Mouse (Mus musculus) midbrain, embryonic 14.5 days (tissue): ENCODE data around the gene Arglu1. TPM values are rescaled to one million over a fixed set of nuclear protein-coding genes. Genes with fewer than 3 reads are reported as not detected.

Experiments
- ATAC-seq: fragments of 200-750 bp; cut with Nextera tagmentation; 2 replicates; pipeline ENCODE4 v1.8.0; 2017; ENCODE audit warnings: moderate number of reproducible peaks, moderate library complexity; ENCODE audit not compliant: low FRiP score, low TSS enrichment
- DNase-seq: peaks from one replicate; pipeline ENCODE4 v3.0.0-alpha.2; 2015
- H3K27ac ChIP-seq: fragments of 300-500 bp; sonication (generic); replicated peaks from 2 replicates; pipeline ENCODE4 v1.5.1; 2014; ENCODE audit warnings: mild to moderate bottlenecking, low read depth, low read length, moderate library complexity
- H3K27me3 ChIP-seq: fragments of 300-500 bp; sonication (generic); 2 replicates; pipeline ENCODE4 v1.6.1; 2014; ENCODE audit warnings: low read length, control low read depth, mixed read lengths; ENCODE audit not compliant: control insufficient read depth, insufficient read depth
- H3K36me3 ChIP-seq: fragments of 300-500 bp; sonication (generic); 2 replicates; pipeline ENCODE4 v1.6.1; 2014; ENCODE audit warnings: low read length, control low read depth; ENCODE audit not compliant: control insufficient read depth, insufficient read depth
- H3K4me1 ChIP-seq: fragments of 300-500 bp; sonication (generic); 2 replicates; pipeline ENCODE4 v1.6.1; 2014; ENCODE audit warnings: mild to moderate bottlenecking, antibody characterized with exemption, low read length, control low read depth; ENCODE audit not compliant: control insufficient read depth, insufficient read depth
- H3K4me2 ChIP-seq: fragments of 300-500 bp; sonication (generic); 2 replicates; pipeline ENCODE4 v1.6.1; 2014; ENCODE audit warnings: mild to moderate bottlenecking, low read length, moderate library complexity
- H3K4me3 ChIP-seq: fragments of 300-500 bp; sonication (generic); replicated peaks from 2 replicates; pipeline ENCODE4 v1.5.1; 2014; ENCODE audit warnings: low read depth, low read length
- H3K9ac ChIP-seq: fragments of 300-500 bp; sonication (generic); replicated peaks from 2 replicates; pipeline ENCODE4 v1.6.1; 2014; ENCODE audit warnings: mild to moderate bottlenecking, low read length, moderate library complexity
- H3K9me3 ChIP-seq: fragments of 300-500 bp; sonication (generic); 2 replicates; pipeline ENCODE4 v1.6.1; 2016; ENCODE audit warnings: low read length, control low read depth, mixed read lengths; ENCODE audit not compliant: control insufficient read depth
- WGBS: fragments of 180-500 bp; shearing (Covaris S2); extraction: QIAGEN DNeasy Blood & Tissue Kit; methylation state at CpG from one replicate; pipeline ENCODE4 v1.1.7; 2014; 5-methylcytosine and 5-hydroxymethylcytosine counted together
- polyA plus RNA-seq: library from polyadenylated mRNA; unstranded; fragments of >200 nt; fragmentation: Nextera tagmentation; extraction: Ambion mirVana; gene quantifications from 2 replicates; pipeline ENCODE4 v1.2.1, GENCODE M21; 2014

The Arglu1 gene
- polyA plus RNA-seq, 1 experiment from 2014 or later, result 179 TPM

- 91% methylated on average over 4 of the region's 4 CpGs for WGBS
- no peak for DNase-seq
- Histone ChIP-seq H3K4me1 (no peaks in the 10 kb centered on the region), H3K36me3 (no peaks in the 10 kb centered on the region), H3K9ac (no peak overlapping the region), H3K27me3 (no peaks in the 10 kb centered on the region), H3K9me3 (no peaks in the 10 kb centered on the region), H3K27ac (no peak overlapping the region), H3K4me2 (no peak overlapping the region), H3K4me3 (no peak overlapping the region)
- ATAC-seq, result no peak
Measured at GRCm38 (mm10) chr8:8700229-8700628, 9.9 kb upstream of the Arglu1 start.

- ATAC-seq, result peak; percentile 76
- peak; percentile 85 for DNase-seq
- under 1% methylated on average over 60 of the region's 68 CpGs for WGBS
- peak overlapping the region; percentile 83 for H3K4me2 ChIP-seq
- peaks cover 41% of the 10 kb centered on the region for H3K4me1 ChIP-seq
- no peaks in the 10 kb centered on the region for H3K27me3 ChIP-seq
- H3K27ac ChIP-seq, result peak overlapping the region; percentile 98
- no peaks in the 10 kb centered on the region for H3K36me3 ChIP-seq
- peak overlapping the region; percentile 99 for H3K9ac ChIP-seq
- H3K4me3 ChIP-seq, result peak overlapping the region; percentile 77
- H3K9me3 ChIP-seq, result no peaks in the 10 kb centered on the region
Measured at GRCm38 (mm10) chr8:8689454-8690145, 721 bp downstream of the Arglu1 start.

DNA sequence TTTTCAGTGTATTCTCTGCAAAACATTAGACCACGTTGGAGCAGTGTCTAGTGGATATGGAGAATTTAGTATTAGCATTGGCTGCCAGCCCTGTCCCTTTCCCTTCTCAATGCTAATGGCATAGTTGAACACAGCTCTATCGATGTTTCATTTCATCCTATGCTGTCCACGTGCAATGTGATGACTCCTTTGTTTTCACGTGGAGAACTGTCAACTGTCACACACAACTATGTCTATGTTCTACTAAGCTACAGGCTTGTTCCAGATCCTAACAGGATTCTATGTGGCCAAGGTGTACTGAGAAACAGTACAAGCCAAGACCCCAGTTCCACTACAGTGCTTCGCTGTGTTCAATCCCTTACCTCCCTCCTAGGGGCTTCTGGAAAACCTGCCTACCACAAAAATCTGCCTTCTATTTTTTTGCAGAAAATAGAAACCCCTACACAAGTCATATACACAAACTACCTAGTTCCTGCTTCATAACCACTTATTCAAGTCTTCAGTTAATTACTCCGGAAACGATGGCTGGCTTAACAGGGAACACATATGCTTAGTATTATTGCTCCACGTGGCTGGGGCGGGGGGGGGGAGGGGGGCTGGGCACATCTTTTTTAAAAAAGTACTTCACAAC is 1.4 kb downstream of the Arglu1 start:
- Histone ChIP-seq H3K4me1 (peaks cover 41% of the 10 kb centered on the region), H3K4me3 (peak overlapping the region; percentile 77), H3K36me3 (no peaks in the 10 kb centered on the region), H3K9ac (peak overlapping the region; percentile 99), H3K27ac (no peak overlapping the region), H3K4me2 (peak overlapping the region; percentile 83), H3K9me3 (no peaks in the 10 kb centered on the region), H3K27me3 (no peaks in the 10 kb centered on the region)
- 12% methylated on average over 9 of the region's 9 CpGs for WGBS
- DNase-seq (peak; percentile 4), ATAC-seq (no peak)

- Histone ChIP-seq H3K4me3 (no peak overlapping the region), H3K36me3 (peaks cover 27% of the 10 kb centered on the region), H3K27ac (no peak overlapping the region), H3K9ac (no peak overlapping the region), H3K4me1 (peaks cover 41% of the 10 kb centered on the region), H3K27me3 (no peaks in the 10 kb centered on the region), H3K9me3 (no peaks in the 10 kb centered on the region), H3K4me2 (no peak overlapping the region)
- WGBS, result 85% methylated on average over 2 of the region's 2 CpGs
- ATAC-seq (no peak), DNase-seq (no peak)
Measured at GRCm38 (mm10) chr8:8685517-8685916, 4.8 kb downstream of the Arglu1 start.

- Histone ChIP-seq H3K4me2 (no peak overlapping the region), H3K27me3 (no peaks in the 10 kb centered on the region), H3K9ac (no peak overlapping the region), H3K4me3 (no peak overlapping the region), H3K9me3 (no peaks in the 10 kb centered on the region), H3K4me1 (peaks cover 26% of the 10 kb centered on the region; the same call in 1 of the 2 replicates), H3K27ac (no peak overlapping the region), H3K36me3 (peaks cover 48% of the 10 kb centered on the region)
- ATAC-seq, result no peak
- no peak for DNase-seq
- WGBS, result 92% methylated on average over 3 of the region's 3 CpGs
Measured at GRCm38 (mm10) chr8:8682697-8683096, 7.6 kb downstream of the Arglu1 start.

DNA sequence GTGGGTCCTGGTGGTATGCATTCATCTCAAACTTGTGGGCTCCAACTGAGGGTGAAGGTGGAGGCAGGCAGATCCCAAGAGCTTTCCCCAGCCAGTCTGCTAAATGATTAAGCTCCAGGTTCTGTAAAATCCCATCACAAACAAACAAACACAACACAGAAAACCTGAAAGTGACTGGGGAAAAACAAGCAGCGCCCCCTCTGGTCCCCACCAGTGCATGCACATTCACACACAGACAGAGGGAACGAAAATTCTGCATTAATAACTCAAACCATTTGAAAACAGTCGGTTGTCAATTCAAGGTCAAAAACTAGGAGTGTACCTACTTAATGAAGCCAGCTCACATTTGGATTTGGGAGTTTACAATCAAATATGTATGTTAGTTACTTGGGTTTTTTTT is 12.1 kb downstream of the Arglu1 start:
- Histone ChIP-seq H3K27me3 (no peaks in the 10 kb centered on the region), H3K9ac (no peak overlapping the region), H3K27ac (no peak overlapping the region), H3K4me2 (no peak overlapping the region), H3K4me1 (no peaks in the 10 kb centered on the region), H3K36me3 (peaks cover 62% of the 10 kb centered on the region), H3K4me3 (no peak overlapping the region), H3K9me3 (no peaks in the 10 kb centered on the region)
- ATAC-seq, result no peak
- DNase-seq, result no peak
- 91% methylated on average over 3 of the region's 3 CpGs for WGBS

DNA sequence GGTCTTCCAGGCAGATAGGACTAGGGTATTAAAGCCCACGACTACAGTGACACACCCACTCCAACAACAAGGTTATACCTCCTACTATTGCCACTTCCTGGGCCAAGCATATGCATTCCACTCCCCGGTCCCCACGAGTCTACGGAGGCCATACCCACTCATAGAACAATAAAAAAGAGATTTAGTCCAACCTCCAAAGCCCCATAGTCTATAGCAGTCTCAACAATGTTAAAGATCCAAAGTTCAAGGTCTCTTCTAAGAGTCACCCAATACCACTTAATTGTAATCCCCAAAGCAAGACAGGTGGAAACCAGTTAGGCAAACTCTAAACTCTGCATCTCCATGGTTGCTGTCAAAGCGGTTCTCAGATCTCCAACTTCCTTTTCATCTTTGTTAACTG is 15.5 kb downstream of the Arglu1 start:
- Histone ChIP-seq H3K9ac (no peak overlapping the region), H3K4me3 (no peak overlapping the region), H3K4me2 (no peak overlapping the region), H3K9me3 (no peaks in the 10 kb centered on the region), H3K36me3 (peaks cover 44% of the 10 kb centered on the region), H3K27me3 (no peaks in the 10 kb centered on the region), H3K4me1 (no peaks in the 10 kb centered on the region), H3K27ac (no peak overlapping the region)
- DNase-seq (no peak), ATAC-seq (no peak)
- WGBS, result 93% methylated on average over 5 of the region's 5 CpGs

DNA sequence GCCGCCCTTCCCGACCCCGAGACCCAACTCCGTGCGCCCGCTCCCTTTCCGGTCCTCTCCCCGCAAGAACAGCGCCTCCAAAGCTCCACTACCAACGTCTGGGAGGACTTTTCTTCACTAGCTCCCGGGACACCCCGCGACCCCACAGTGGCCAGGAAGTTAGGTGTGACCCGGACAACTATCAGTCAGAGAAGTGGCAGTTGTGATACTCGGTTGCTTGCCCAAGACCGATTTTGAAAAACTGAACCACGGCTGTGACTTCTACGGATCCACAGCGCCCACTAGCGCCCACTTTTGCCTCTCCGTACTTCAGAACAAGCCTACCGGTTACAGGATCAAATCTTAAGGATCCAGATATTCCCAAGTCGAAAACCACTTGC is 28.6 kb downstream of the Arglu1 start:
- peak overlapping the region; percentile 88 for H3K27ac ChIP-seq
- H3K4me1 ChIP-seq, result peaks cover 15% of the 10 kb centered on the region
- H3K9me3 ChIP-seq, result no peaks in the 10 kb centered on the region
- WGBS, result under 1% methylated on average over 23 of the region's 23 CpGs
- peak; percentile 14 for ATAC-seq
- peak; percentile 96 for DNase-seq
- no peaks in the 10 kb centered on the region for H3K27me3 ChIP-seq
- H3K4me3 ChIP-seq, result peak overlapping the region; percentile 89
- H3K36me3 ChIP-seq, result peaks cover 7% of the 10 kb centered on the region
- H3K9ac ChIP-seq, result peak overlapping the region; percentile 85
- peak overlapping the region; percentile 91 for H3K4me2 ChIP-seq
